Mouse (Mus musculus): ENCODE results near the gene Rsph6a.

The Rsph6a gene

DNA sequence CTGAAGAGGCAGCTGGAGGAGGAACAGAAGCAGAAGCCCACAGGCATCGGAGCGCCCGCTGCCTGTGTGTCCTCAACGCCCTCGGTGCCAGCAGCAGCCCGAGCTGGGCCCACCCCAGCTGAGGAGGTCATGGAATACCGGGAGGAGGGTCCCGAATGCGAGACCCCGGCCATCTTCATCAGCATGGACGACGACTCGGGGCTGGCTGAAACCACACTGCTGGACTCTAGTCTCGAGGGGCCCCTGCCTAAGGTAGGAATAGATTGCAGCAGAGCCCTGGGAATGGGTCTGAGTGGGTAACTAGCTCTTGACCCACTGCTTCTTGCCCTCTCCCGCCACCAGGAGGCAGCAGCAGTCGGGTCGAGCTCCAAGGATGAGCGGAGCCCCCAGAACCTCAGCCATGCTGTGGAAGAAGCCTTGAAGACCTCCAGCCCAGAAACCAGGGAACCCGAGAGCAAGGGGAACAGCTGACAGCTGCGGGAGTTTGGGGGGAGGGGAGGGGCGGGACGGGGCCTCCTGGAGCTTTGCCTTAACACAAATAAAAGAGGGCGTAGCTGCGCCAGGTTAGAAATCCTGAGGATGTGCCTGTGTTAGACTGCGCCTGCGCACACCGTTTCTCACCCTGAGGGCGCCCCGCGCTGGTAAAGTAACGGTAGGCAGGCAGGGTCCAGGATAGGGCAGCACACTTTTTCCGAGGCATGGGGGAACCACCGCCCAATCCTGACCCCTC, at the start of gene Rsph6a:
Gene Rsph6a (plus strand): TSS at position 644 of the 730 bp plus-strand sequence.
- 21% methylated on average over 33 of the region's 33 CpGs for WGBS

DNA sequence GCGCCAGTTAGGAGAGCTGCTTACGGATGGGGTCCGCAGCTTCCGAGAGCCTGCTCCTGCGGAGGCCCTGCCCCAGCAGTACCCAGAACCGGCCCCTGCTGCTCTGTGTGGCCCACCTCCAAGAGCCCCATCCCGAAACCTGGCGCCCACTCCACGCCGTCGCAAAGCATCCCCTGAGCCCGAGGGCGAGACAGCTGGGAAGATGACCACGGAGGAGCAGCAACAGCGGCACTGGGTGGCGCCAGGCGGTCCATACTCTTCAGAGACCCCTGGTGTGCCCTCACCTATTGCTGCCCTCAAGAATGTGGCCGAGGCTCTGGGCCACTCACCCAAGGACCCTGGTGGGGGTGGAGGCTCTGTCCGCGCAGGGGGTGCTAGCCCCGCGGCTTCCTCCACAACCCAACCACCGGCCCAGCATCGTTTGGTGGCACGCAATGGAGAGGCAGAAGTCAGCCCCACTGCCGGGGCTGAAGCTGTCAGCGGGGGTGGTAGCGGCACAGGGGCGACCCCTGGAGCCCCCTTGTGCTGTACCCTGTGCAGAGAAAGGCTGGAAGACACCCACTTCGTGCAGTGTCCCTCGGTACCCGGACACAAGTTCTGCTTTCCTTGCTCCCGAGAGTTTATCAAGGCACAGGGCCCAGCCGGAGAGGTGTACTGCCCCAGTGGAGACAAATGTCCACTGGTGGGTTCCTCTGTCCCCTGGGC, 48.9 kb upstream of the Rsph6a start:
- 78% methylated on average over 34 of the region's 34 CpGs for WGBS

DNA sequence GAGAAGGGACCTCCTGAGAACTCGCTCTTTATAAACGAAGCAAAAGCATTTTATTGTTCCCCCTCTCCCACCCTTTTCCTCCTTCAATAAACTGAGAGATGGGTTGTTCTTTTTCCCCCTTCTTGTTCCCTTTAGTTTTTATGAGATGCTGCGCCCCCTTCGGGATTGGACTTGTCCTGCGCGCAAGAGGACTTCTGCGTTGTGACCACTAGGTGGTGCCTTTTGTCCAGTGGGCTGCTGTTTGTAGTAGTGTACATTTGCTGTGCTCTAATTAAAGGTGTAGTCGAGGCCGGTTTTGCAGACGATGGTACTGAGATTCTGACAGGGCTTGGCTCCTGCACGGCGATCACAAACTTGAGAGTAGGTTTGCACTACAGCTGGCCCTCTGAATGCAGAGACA, 48.0 kb upstream of the Rsph6a start:
- 5% methylated on average over 12 of the region's 12 CpGs for WGBS

DNA sequence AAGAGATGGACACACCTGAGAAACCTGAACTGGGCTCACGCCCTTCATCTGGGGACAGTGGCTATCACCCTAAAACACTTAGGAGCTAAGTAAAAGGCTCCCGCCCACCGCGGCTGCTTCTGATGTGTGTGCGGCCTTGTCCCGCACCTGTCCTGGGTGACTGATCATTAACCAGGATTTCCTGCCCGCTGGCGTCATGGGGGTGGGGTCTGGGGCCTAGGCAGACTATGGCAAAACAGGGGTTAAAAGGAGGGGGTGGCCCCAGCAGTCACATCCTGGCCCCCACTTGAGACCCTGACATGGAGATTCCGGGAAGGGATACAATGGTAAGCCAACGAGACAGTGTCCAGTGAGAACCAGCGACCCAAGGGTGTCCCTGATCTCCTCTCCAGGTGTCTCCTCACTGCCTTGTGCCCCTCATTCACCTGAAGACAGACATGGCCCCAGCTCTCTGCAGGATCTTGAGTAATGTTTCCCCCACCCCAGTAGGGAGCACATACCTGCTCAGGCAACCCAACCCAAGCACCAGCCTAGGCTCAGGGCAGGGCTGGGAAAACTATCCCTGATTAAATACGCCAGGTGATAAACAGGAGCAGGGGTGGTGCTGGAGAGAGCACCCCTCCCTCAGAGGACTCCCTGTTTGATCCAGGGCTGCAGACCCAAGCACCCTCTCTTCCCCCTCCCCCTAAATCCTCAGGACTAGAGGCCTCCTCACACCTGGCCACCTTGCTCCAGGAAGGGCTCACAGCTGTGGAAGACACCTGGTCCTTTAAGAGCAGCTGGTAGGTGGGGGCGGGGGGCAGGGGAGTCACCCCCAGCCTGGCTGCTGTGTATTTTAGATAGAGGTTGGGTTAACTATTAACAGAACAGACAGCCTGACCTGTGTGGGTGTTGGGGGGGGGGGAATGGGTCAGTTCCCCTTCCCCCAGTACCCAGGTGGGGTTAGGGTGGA, 47.2 kb upstream of the Rsph6a start:
- 82% methylated on average over 13 of the region's 13 CpGs for WGBS

DNA sequence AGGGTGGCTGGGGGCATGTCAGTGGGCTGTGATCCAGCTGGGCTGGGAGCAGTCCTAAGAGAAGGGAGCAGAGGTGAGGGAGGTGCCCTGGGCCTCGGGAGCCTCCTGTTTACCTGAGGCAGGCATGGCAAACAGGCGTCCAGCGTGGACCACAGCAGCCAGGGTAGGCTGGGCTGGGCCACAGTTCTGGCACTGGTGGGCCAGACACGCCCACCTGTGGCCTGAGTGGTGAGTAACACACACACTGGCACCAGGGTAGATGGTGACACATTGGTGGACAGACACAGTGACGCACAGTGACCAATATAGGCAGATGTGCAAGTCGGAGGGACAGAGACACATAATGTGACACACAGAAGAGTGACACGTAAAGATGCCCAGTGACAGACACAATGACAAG, 43.9 kb upstream of the Rsph6a start:
- WGBS = 82% methylated on average over 7 of the region's 7 CpGs

DNA sequence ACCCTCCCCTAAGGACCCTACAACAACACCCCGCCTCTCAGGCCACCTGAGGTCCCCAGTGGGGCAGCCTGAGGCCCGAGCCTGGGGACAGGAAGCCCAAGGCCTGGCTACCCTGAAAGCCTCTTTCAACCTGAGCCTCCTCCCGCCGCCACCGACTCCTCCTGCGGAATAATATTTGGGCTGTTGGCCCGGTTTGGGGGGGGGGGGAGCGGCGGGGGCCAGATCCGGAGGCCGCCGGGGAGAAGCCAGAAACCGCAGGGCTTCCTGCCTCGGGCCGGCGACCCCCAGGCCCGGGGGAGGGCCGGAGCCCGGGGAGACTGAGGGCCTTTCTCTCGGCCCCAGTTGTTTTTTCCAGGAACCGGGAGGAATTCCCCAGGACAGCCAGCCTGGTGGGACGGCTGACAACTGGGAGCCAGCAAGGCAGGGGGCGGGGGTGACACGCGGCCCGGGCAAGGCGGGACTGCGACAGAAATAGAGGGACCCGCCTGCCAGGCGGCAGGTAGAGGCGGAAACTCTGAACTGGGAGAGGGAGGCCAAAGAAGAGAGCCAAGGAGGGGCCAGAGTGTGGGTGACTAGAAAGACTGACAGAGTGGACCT, 42.4 kb upstream of the Rsph6a start:
- WGBS = 8% methylated on average over 31 of the region's 31 CpGs

DNA sequence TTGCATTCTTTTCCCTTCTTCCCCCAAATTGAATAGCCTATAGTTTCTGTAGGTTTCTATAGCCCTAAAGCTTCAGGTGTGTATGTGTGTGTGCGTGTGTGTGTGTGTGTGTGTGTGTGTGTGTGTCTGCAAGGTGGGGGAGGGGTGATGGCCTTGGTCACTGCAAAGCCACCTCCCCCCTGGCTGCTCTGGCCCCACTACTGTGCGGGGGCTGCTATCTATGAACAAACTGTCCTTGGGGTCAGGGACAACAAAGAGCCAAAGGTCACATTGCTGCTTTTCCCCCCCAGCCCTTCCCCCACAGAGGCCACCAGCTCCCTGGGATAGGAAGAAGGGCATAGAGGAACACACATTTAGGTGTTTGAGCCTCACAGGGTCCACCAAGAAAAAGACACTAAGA, 41.6 kb upstream of the Rsph6a start:
- WGBS = 66% methylated on average over 2 of the region's 2 CpGs

DNA sequence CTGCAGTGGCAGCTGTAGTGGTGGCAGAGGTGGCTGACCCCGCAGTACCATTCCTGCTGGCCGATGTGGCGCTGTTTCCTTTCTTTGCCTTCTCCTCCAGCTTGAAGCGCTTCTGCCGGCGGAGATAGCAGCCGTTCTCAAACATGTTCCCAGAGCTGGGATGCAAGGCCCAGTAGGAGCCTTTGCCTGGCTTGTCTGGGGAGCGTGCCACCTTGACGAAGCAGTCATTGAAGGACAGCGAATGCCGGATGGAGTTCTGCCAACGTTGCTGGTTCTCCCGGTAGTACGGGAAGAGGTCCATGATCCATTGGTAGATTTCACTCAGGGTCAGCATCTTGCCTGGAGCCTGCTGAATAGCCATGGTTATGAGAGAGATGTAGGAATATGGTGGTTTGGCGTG, 40.0 kb upstream of the Rsph6a start:
- WGBS = 77% methylated on average over 15 of the region's 15 CpGs

DNA sequence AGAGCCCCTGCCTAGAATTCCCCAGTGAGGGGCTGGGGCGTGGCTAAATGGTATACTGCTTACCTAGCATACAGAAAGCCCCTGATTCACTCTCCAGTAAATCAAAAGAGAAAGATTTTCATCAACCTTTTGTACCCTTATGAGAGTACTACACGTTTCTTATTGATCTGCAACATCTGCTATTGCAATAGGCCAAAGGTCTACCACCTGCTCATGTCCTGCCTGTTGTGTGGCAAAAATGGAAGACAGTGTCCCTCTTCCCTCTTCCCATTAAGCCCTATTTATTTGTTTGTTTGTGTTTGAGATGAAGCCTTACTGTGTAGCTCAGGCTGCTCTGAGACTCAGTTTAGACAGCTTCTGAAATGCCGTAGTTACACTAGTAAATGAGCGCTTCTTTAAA, 38.4 kb upstream of the Rsph6a start:
- 87% methylated on average over 4 of the region's 4 CpGs for WGBS

DNA sequence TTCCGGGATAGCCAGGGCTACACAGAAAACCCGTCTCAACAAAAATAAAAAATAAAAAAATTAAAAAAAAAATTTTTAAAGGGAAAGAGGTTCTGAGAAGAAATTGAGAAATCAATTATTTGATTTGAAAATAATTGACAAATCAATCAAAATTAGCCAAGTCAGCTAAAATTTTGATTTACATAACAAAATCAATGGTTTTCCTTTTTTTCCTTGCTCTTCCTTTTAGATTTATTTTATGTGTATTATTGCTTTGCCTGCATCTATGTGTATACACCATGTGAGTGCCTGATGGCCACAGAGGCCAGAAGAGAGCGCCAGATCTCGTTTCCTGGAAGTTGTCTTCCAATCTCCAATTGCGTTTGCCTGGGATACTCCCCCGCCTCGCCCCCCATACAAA, 36.6 kb upstream of the Rsph6a start:
- WGBS = 92% methylated on average over 7 of the region's 7 CpGs

DNA sequence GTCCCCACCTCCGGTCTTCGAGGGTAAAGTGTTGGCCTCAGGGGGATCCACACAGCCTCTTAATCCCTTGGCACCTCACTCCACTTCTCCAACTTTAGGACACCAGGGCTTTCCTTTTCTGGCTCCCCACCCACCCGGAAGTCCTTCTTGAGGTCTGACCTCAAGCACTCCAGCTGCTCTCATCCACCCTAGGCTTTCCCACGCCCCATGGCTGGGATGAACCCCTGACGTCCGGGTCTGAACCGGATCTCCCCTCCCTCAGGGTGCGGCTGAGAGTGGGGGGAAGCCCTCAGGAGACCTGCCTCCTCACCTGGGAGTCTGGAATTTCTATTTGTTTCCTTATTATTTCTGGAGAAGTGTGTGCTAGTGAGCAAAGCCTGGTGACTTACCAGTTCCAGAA, 33.4 kb upstream of the Rsph6a start:
- 26% methylated on average over 8 of the region's 8 CpGs for WGBS

DNA sequence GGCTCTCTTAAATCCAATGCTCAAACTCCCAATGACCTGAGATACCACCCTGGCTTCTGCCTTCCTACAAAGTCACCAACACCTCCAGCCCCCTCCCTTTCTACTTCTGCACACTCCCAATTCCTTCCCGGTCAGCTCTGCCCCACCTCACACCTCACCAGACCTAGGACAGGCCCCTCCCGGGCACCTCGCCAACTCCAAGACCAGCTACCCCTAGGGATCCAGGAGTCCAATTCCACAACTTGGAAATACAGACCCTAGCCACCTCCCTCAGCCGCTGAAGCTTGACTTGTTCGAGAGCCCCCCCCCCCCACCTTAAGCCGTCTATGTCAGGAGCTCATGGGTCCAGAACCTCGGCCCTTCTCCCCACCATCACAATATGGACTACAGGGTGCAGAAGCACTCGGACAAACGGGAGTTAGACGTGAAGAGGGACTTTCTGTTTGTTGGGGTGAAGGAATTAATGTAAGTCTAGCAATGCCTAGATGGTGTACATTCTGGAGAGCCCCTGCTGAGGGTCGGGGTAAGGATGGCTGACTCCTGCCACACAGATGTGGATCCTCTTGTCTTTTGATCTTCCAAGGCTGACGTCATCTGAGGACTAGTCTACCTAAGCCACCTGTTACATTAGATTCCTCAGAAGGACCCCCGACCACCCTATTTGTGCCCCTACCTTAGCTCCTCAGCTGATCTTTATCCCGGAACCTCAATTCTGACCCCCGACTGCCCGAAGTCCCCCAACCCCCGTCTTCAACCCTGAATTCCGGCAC, 32.1 kb upstream of the Rsph6a start:
- 58% methylated on average over 18 of the region's 18 CpGs for WGBS

DNA sequence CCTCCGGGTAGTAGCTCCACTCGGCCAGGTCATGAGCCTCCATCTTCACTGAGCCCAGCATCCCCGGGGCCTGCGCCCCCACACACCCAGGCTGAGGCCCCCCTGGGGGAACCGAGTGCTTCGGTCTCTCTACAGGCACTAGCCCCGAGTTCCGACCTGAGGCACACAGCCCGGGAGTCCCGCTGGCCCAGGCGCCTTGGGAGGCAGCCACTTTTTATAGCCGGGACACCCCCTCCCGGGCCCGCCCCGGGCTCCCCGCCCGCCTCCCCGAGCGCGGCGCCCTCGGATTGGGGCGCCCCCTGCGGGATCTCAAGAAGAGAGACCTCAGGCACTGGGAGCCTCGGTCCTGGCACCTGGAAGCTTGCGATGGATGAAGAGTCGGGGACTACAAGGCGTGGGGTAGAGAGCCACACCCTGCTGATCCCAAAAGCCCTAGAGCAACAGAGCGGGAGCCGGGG, 31.1 kb upstream of the Rsph6a start, which contains the start of gene Foxa3:
Gene Foxa3 (minus strand): TSS at position 182 of the 458 bp plus-strand sequence.
- WGBS = 4% methylated on average over 30 of the region's 30 CpGs

DNA sequence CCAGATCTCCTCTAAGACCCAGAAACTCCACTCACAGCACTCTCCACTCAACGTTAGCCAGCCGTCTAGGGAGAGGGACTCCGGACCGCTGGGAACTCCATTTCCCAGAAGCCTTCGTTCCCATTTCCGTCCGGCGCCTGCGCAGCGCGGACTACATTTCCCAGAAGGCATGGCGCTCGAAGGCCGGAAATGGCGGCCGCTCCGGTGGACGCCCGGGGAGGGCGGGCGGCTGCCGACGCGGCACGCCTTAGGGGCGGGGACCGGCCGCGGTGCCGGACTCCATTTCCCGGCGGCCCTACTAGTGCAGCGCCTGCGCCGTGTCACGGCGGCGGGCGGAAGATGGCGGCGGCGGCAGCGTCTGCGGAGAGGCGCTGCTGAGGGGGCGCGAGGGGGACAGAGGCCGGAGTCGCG, 30.4 kb upstream of the Rsph6a start, which contains the start of gene Sympk:
Gene Sympk (plus strand): TSS at position 282 of the 411 bp plus-strand sequence.
- WGBS = 2% methylated on average over 49 of the region's 50 CpGs

DNA sequence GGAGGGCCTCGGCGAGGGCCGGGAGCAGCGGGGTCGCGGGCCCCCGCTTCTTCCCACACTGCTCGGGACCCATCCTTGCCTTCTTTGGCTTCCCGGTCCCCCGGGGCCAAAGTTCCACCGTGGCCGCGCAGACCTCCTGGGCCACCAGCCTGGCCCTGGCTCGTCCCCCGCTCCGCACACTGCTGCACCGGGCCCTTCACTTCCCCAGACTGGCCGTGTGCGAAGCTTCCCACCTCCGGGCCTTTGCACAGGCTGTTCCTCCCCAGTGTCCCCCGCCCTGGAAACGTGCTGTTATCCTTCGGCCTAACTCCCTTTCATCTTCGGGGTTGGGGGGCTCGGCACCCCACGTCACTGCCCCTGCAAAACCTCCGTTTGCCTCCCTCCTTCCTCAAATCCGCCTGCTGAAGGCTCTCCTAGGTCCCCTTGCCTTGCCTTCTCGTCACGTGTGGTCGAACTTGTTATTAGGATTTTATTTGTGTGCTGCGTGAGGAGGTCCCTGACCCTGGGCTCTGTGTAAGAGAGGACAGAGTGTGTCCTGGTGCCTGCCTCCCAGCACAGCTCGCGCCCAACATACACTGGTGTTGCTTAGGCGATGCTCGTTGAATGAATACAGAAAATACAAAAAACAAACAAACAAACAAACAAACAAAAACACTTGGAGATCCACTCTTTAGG, 29.8 kb upstream of the Rsph6a start:
- 1% methylated on average over 31 of the region's 36 CpGs for WGBS

DNA sequence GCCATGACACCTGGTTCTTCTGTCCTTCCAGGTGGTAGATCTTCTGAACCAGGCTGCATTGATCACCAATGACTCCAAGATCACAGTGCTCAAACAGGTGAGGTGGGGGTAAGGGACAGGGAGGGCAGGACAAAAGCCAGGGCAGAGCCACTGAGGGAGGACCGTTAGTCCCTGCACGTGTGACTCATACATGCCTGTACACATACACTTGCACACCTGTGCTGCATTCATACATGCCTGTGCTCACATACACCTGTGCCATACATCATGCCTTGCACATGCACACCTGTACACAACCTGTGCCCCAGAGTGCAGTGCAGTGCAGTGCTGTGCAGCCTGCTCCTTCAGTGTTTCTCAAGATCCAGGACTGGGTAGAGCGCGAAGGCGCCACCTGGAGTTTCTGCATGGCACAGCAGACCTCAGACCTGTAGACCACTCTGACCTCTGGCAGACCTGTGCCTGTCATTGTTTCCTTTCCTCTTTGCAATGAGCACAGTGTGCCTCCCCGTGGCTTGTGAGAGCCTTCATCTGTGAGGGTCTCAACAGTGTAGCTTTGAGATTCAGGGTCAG, 25.3 kb upstream of the Rsph6a start:
- WGBS = 57% methylated on average over 6 of the region's 6 CpGs

DNA sequence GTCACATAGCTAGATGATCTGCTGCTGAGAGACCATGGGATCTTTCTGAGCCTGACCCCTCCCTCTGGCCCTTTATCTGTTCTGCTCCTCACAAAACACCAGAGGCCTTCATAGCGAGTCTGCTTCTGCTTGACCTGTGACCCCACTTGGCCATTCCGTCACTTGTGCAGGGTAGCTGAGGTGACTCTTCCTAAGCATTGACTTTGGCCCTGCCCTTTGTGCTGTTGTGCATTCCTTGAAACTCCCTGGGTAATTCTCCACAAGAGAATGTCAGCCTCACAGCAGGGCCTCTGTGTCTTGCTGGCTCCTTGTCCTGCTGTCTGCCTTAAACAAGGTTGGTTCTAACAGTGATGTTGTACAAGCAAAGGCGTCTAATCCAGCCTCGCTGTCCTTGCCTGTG, 22.8 kb upstream of the Rsph6a start:
- 68% methylated on average over 4 of the region's 4 CpGs for WGBS

DNA sequence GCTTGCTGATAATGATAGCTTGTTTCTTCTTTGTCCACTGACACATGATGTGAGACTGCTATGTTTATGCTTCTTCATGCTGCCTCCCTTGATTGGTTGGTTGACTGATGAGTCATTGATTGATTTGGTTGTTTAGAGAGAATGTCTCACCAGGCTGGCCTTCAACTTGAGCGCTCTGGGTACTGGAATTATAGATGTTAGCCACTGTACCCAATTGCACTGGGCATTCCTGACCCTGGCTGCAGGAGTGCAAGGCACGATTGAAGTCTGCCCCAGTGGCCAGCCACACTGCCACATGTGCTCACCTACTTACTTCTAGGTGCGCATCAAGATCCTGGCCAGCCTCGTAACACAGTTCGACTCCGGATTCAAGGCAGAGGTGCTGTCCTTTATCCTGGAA, 9.9 kb upstream of the Rsph6a start:
- 96% methylated on average over 6 of the region's 6 CpGs for WGBS

DNA sequence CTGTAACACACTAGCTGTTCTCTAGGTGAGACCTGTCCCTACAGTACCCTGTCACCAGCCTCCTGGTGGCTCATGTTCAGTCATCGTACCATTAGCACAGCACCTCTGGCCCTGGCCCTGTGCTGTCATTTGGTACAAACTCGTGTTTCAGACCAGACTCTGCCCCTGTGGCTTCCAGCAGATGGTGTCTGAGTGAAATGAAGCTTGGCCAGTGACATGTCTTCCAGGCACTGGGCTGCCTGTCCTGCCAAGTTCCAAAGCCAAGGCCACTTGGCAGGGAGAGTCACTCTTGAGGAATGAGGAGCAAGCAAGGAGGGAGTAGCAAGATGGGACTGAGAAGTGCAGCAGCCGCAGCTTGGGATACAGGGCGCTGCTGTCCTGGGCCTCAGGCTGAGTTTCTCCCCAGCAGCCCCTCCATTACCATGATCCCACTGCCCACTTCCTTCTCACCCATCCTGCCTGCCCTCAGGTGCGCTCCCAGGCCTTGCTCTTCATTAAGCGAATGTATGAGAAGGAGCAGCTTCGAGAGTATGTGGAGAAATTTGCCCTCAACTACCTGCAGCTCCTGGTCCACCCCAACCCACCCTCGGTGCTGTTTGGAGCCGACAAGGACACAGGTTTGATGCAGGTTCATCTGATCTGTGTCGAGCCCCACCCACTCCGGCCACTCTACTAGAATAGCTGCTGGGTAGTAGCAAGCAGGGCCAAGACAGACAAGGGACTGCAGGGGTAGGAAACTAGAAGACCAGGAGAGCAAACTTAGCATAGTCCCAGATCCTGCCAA, 8.0 kb upstream of the Rsph6a start:
- WGBS = 83% methylated on average over 11 of the region's 11 CpGs

All from cerebral cortex, adult 2 months (tissue).